Mouse (Mus musculus) adrenal gland, postnatal 25 days (tissue): ENCODE measurements around the gene Zfp993. TPM values are rescaled to one million over a fixed set of nuclear protein-coding genes. Genes with fewer than 3 reads are reported as not detected.
"Not testable (repeated sequence)": the region's sequence is repeated elsewhere in the genome, so short reads cannot be mapped to it uniquely, and the experiment has no call there.

Source experiments
- DNase-seq: peaks from one replicate; pipeline ENCODE4 v3.0.0; 2021; ENCODE audit warnings: mixed read lengths
- long read RNA-seq: library from polyadenylated mRNA; stranded (forward); transcript quantifications from one replicate; pipeline ENCODE4 v2.0.0, GENCODE M21; 2021
- total RNA-seq: library from RNA; stranded (reverse); gene quantifications from 2 replicates; pipeline ENCODE4 v1.2.3, GENCODE M21; 2021

Gene Zfp993
- 4.8 and 11.0 TPM in 2 replicates for total RNA-seq
- long read RNA-seq, partial matches to known transcripts = 1 of 5 reads
- long read RNA-seq, other reads (novel, unspliced or antisense) = 4 of 5 reads

GRCm38 (mm10) chr4:146610774-146611400, at the start of gene Zfp993:
Gene Zfp993, plus strand, starts transcription at chr4:146610961.
- not testable (repeated sequence) for DNase-seq

GRCm38 (mm10) chr4:146579905-146580873, 30.6 kb upstream of the Zfp993 start:
- DNase-seq = not testable (repeated sequence)

GRCm38 (mm10) chr4:146603578-146604399, 7.0 kb upstream of the Zfp993 start:
- not testable (repeated sequence) for DNase-seq

- DNase-seq = not testable (repeated sequence)
Measured at GRCm38 (mm10) chr4:146644367-146644766, 33.6 kb downstream of the Zfp993 start.

GRCm38 (mm10) chr4:146649641-146650040, 38.9 kb downstream of the Zfp993 start:
- DNase-seq = not testable (repeated sequence)

GRCm38 (mm10) chr4:146650115-146650514, 39.4 kb downstream of the Zfp993 start:
- not testable (repeated sequence) for DNase-seq

- DNase-seq = not testable (repeated sequence)
Measured at GRCm38 (mm10) chr4:146650639-146651038, 39.9 kb downstream of the Zfp993 start.

Other genes starting within 250 kb of the Zfp993 start
- 7.5 and 8.5 TPM in 2 replicates for gene Zfp992, start 161.9 kb upstream of the Zfp993 start, total RNA-seq
- 1.2 and 1.4 TPM in 2 replicates for gene Zfp981, start 108.9 kb upstream of the Zfp993 start, total RNA-seq